17 mouse cellular contexts compared by ENCODE assay signal in the genomic region with DNA sequence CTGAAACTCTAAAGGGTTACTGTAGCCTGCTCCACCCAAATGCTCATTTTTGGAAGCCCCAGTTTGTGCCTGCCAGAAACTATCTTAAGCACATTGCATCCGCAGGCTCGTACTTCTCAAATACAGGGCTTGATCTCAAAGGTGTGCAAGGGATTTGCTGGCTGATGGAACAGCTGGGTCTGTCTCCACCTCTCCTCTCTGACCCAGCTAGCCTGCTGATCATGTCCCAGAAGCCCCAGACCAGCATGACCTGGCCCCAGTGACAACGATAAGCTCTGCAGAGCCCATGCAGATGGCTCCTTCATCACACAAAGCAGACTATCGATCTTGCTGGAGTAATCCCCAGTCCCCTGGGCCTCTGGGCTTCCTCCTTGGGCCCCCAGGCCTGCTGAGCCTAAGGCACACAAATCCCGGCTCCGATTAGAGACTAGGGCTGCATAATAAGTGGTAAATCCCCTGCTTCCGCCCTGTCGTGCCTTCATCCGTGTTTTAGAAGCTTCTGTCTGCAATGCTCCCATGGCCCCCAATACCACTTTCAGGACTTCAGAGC.
A peak's percentile ranks its signal among the peaks of the same experiment; 100 is the strongest.
DNase-seq lines count a peak whose midpoint lies in the region; ATAC-seq lines count a peak whose summit lies in the region.
"Had no signal": no experiment of that assay in that cellular context is flagged by ENCODE, and none has a peak within 500 bp of the region (broad histone marks: within the 10 kb centered on the region; RNA-seq: fewer than 3 reads in every experiment).

No protein-coding gene starts in this region.

- H3K36me3 ChIP-seq in heart, embryonic 13.5 days = no peaks in the 10 kb centered on the region
- H3K36me3 ChIP-seq in forebrain, embryonic 13.5 days (ENCODE audit: poor library complexity, severe bottlenecking) = no peaks in the 10 kb centered on the region
- no peaks in the 10 kb centered on the region for H3K36me3 ChIP-seq in midbrain, embryonic 10.5 days
- no peaks in the 10 kb centered on the region for H3K36me3 ChIP-seq in heart, embryonic 12.5 days
- H3K36me3 ChIP-seq: limb, embryonic 15.5 days had no signal

- no peaks in the 10 kb centered on the region for H3K27me3 ChIP-seq in heart, embryonic 13.5 days (replicated peaks)
- H3K27me3 ChIP-seq in forebrain, embryonic 13.5 days = no peaks in the 10 kb centered on the region
- peaks cover 78% of the 10 kb centered on the region for H3K27me3 ChIP-seq in midbrain, embryonic 10.5 days (ENCODE audit: low read depth, poor library complexity, severe bottlenecking)
- H3K27me3 ChIP-seq in heart, embryonic 12.5 days (replicated peaks) = no peaks in the 10 kb centered on the region
- H3K27me3 ChIP-seq: limb, embryonic 15.5 days had no signal

- no peak for DNase-seq in heart, adult 11 months
- DNase-seq in midbrain, embryonic 10.5 days (ENCODE audit: low spot score) = peak; percentile 83
- DNase-seq in retina, embryonic 14.5 days (ENCODE audit: low spot score) = peak; percentile 76
- no peak for DNase-seq in frontal cortex, postnatal 25 days (ENCODE audit: low spot score in 2 of 2)
- DNase-seq: B cell, adult 2 months; kidney, adult 8-10 months; lung, adult 2 months; right cerebral cortex, postnatal 14 days; thymus, adult 18-20 months had no signal

- H3K4me1 ChIP-seq in heart, embryonic 13.5 days = peaks cover 34% of the 10 kb centered on the region
- H3K4me1 ChIP-seq in forebrain, embryonic 13.5 days = peaks cover 99% of the 10 kb centered on the region
- peaks cover 85% of the 10 kb centered on the region for H3K4me1 ChIP-seq in midbrain, embryonic 10.5 days
- H3K4me1 ChIP-seq in heart, embryonic 12.5 days (replicated peaks) = peaks cover 41% of the 10 kb centered on the region

- WGBS in heart, embryonic 13.5 days = 31% methylated on average over 9 of the region's 9 CpGs
- 19% methylated on average over 9 of the region's 9 CpGs for WGBS in forebrain, embryonic 13.5 days
- 12% methylated on average over 9 of the region's 9 CpGs for WGBS in midbrain, embryonic 10.5 days
- WGBS in heart, embryonic 12.5 days = 36% methylated on average over 9 of the region's 9 CpGs

- peak overlapping the region; percentile 15; the same call in 1 of the 2 replicates for H3K9ac ChIP-seq in heart, embryonic 13.5 days
- no peak overlapping the region for H3K9ac ChIP-seq in forebrain, embryonic 13.5 days
- no peak overlapping the region for H3K9ac ChIP-seq in heart, embryonic 12.5 days
- H3K9ac ChIP-seq: limb, embryonic 15.5 days had no signal

- H3K9me3 ChIP-seq in heart, embryonic 13.5 days = no peaks in the 10 kb centered on the region
- no peaks in the 10 kb centered on the region for H3K9me3 ChIP-seq in forebrain, embryonic 13.5 days (replicated peaks)
- H3K9me3 ChIP-seq in midbrain, embryonic 10.5 days (replicated peaks) = no peaks in the 10 kb centered on the region
- H3K9me3 ChIP-seq in heart, embryonic 12.5 days (replicated peaks) = no peaks in the 10 kb centered on the region
- H3K9me3 ChIP-seq: limb, embryonic 15.5 days had no signal

- H3K4me2 ChIP-seq in heart, embryonic 13.5 days = no peak overlapping the region
- no peak overlapping the region for H3K4me2 ChIP-seq in forebrain, embryonic 13.5 days
- no peak overlapping the region for H3K4me2 ChIP-seq in heart, embryonic 12.5 days
- H3K4me2 ChIP-seq: limb, embryonic 15.5 days had no signal

- no peak overlapping the region for H3K27ac ChIP-seq in heart, embryonic 13.5 days (replicated peaks)
- H3K27ac ChIP-seq in forebrain, embryonic 13.5 days = peak overlapping the region; percentile 28
- peak overlapping the region; percentile 85 for H3K27ac ChIP-seq in midbrain, embryonic 10.5 days (replicated peaks)
- no peak overlapping the region for H3K27ac ChIP-seq in heart, embryonic 12.5 days (ENCODE audit: poor library complexity, severe bottlenecking)
- H3K27ac ChIP-seq: heart, adult 2 months; layer of hippocampus, adult 2 months; left cerebral cortex, adult 2 months; limb, embryonic 15.5 days had no signal

- no peak overlapping the region for H3K4me3 ChIP-seq in heart, embryonic 13.5 days
- no peak overlapping the region for H3K4me3 ChIP-seq in forebrain, embryonic 13.5 days
- peak overlapping the region; percentile 5; the same call in 1 of the 2 replicates for H3K4me3 ChIP-seq in midbrain, embryonic 10.5 days
- no peak overlapping the region for H3K4me3 ChIP-seq in heart, embryonic 12.5 days
- H3K4me3 ChIP-seq: heart, adult 2 months; layer of hippocampus, adult 2 months; left cerebral cortex, adult 2 months; limb, embryonic 15.5 days had no signal

- ATAC-seq in heart, embryonic 13.5 days (ENCODE audit: extremely low read depth, insufficient number of reproducible peaks, low FRiP score, low TSS enrichment) = no peak
- no peak for ATAC-seq in forebrain, embryonic 13.5 days
- no peak for ATAC-seq in erythroid progenitor cell, adult 5-6 weeks (replicated peaks; ENCODE audit: low FRiP score, poor library complexity, severe bottlenecking)
- ATAC-seq in heart, embryonic 12.5 days (ENCODE audit: insufficient number of reproducible peaks, low FRiP score) = no peak

Comparison
In these comparisons a context has a peak if more than half of its experiments do, and no peak if none do; other contexts are left out.
1. H3K27ac ChIP-seq: peak in forebrain, embryonic 13.5 days (single experiment) and midbrain, embryonic 10.5 days (single experiment); none in heart, embryonic 13.5 days (single experiment) and heart, embryonic 12.5 days (single experiment).
2. DNase-seq: peak in midbrain, embryonic 10.5 days (single experiment) and retina, embryonic 14.5 days (single experiment); none in heart, adult 11 months (single experiment) and frontal cortex, postnatal 25 days (0 of 2).